18 mouse cellular contexts compared by ENCODE assay signal in the genomic region with DNA sequence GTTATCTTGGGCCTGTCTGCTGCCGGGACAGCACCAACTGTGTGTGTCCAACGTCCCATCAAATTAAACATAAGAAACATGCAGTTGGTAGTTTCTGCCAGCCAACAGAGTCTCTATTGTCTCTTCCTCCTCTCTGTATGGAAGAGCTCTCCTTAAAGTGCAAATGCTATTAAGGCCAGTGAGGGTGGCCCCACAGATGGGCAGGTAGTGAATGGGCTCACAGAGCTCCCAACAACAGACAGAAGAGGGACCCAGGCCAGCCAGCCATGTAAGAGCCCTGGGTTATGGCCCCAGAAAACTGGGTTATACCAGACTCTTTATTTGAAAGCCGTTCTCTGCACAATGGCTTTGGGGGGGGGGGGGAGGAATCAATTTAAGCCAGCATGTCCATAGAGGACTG. TPM values are rescaled to one million over a fixed set of nuclear protein-coding genes. Genes with fewer than 3 reads are reported as not detected.
DNase-seq lines count a peak whose midpoint lies in the region; ATAC-seq and TF ChIP-seq lines count a peak whose summit lies in the region.
"Had no signal": no experiment of that assay in that cellular context is flagged by ENCODE, and none has a peak within 500 bp of the region (broad histone marks: within the 10 kb centered on the region; RNA-seq: fewer than 3 reads in every experiment).

No protein-coding gene starts in this region.

- intact Hi-C loops in gastrocnemius, postnatal 14 days (cut with DNase I; ENCODE audit: low total_unique reads), result no loop called here

- DNase-seq in gastrocnemius, postnatal 14 days, result peak; percentile 3
- no peak for DNase-seq in gastrocnemius, adult 8-10 months (ENCODE audit: low spot score in 2 of 2)
- no peak for DNase-seq in liver, postnatal 0 days
- no peak for DNase-seq in liver
- peak; percentile 15 for DNase-seq in urinary bladder, adult 2 months (ENCODE audit: low spot score)
- no peak for DNase-seq in urinary bladder, adult 18-20 months (ENCODE audit: low spot score in 2 of 2)
- DNase-seq in layer of hippocampus, adult 2 months (ENCODE audit: low spot score in 2 of 2), result no peak
- DNase-seq: adrenal gland, postnatal 36 days; B cell, adult 2 months; cerebellum, adult 18-20 months; embryo, embryonic 11 days; thymus, postnatal 14 days had no signal

- 0 out of 2 replicates have a peak overlapping the region, but pooled peaks have one; percentile 13 for H3K4me2 ChIP-seq in liver, postnatal 0 days (ENCODE audit: low read depth, low read length)
- H3K4me2 ChIP-seq: heart, embryonic 12.5 days; limb, embryonic 13.5 days; midbrain, embryonic 13.5 days had no signal

- H3K27ac ChIP-seq in liver, postnatal 0 days (ENCODE audit: low read depth), result no peak overlapping the region; the same call in 1 of the 2 replicates
- H3K27ac ChIP-seq in layer of hippocampus, adult 2 months, result no peak overlapping the region
- H3K27ac ChIP-seq: limb, embryonic 13.5 days; liver, embryonic 14.5 days; midbrain, embryonic 13.5 days had no signal

- no peaks in the 10 kb centered on the region for H3K36me3 ChIP-seq in liver, postnatal 0 days (replicated peaks; ENCODE audit: insufficient read depth, low read length)
- H3K36me3 ChIP-seq: heart, embryonic 12.5 days; limb, embryonic 13.5 days; midbrain, embryonic 13.5 days had no signal

- no peak overlapping the region for H3K4me3 ChIP-seq in liver, postnatal 0 days (ENCODE audit: low read depth, low read length)
- no peak overlapping the region for H3K4me3 ChIP-seq in layer of hippocampus, adult 2 months
- H3K4me3 ChIP-seq: heart, embryonic 12.5 days; limb, embryonic 13.5 days; midbrain, embryonic 13.5 days; myocyte had no signal

- no peaks in the 10 kb centered on the region for H3K9me3 ChIP-seq in liver, postnatal 0 days (ENCODE audit: low read length)
- H3K9me3 ChIP-seq: heart, embryonic 12.5 days; limb, embryonic 13.5 days; midbrain, embryonic 13.5 days had no signal

- H3K4me1 ChIP-seq in liver, postnatal 0 days (ENCODE audit: insufficient read depth), result peaks cover 53% of the 10 kb centered on the region

- H3K27me3 ChIP-seq in liver, postnatal 0 days (ENCODE audit: insufficient read depth, low read length), result no peaks in the 10 kb centered on the region
- H3K27me3 ChIP-seq: heart, embryonic 12.5 days; limb, embryonic 13.5 days; midbrain, embryonic 13.5 days had no signal

- 47% methylated on average over 3 of the region's 3 CpGs for WGBS in liver, postnatal 0 days (ENCODE audit: insufficient replicate concordance)

- TF ChIP-seq CTCF in liver, postnatal 0 days (IDR thresholded peaks at IDR 0.05; ENCODE audit: low read depth), result no peak
- no peak for TF ChIP-seq CTCF in layer of hippocampus, adult 2 months (conservative IDR thresholded peaks at IDR 0.05)

- no peak for TF ChIP-seq EP300 in liver, postnatal 0 days (IDR thresholded peaks at IDR 0.05; ENCODE audit: low read depth)

- no peak for ATAC-seq in liver, postnatal 0 days
- ATAC-seq: intestine, postnatal 0 days; midbrain, embryonic 13.5 days had no signal

- H3K9ac ChIP-seq in liver, postnatal 0 days (replicated peaks), result no peak overlapping the region
- H3K9ac ChIP-seq: heart, embryonic 12.5 days; limb, embryonic 13.5 days; liver, embryonic 14.5 days; midbrain, embryonic 13.5 days had no signal

RNA-seq across cellular contexts. Expression of gene Sik1, which starts 21.2 kb away (rescaled TPM):
- 10 to 100 TPM; 18.1 to 18.6 TPM for total RNA-seq in gastrocnemius, postnatal 14 days (2021)
- 10 to 100 TPM in 2 of 4 experiments, 1 to 10 TPM in 2; 7.8 to 22.8 (median 13.9) TPM for total RNA-seq in gastrocnemius, adult 8-10 months (2022)
- polyA plus RNA-seq in liver, postnatal 0 days (2015; fragmentation: Nextera tagmentation; extraction: Ambion mirVana), result 7.8 and 8.1 TPM in 2 replicates
- polyA plus RNA-seq in urinary bladder, adult 2 months (2012; rRNA removed), result 32.3 and 34.9 TPM in 2 replicates
- total RNA-seq in layer of hippocampus, adult 2 months (2021), result 10 to 100 TPM; 12.4 to 15.4 TPM

Comparison
In these comparisons a context has a peak if more than half of its experiments do, and no peak if none do; other contexts are left out.
1. DNase-seq: peak in gastrocnemius, postnatal 14 days (single experiment) and urinary bladder, adult 2 months (single experiment); none in gastrocnemius, adult 8-10 months (0 of 2), liver, postnatal 0 days (single experiment), liver (single experiment), urinary bladder, adult 18-20 months (0 of 2) and layer of hippocampus, adult 2 months (0 of 2).